Mouse (Mus musculus): ENCODE measurements around the gene Tshz2. TPM values are rescaled to one million over a fixed set of nuclear protein-coding genes. Genes with fewer than 3 reads are reported as not detected.

Tshz2 gene
- polyA plus RNA-seq, 1 experiment: 16.1 TPM

DNA sequence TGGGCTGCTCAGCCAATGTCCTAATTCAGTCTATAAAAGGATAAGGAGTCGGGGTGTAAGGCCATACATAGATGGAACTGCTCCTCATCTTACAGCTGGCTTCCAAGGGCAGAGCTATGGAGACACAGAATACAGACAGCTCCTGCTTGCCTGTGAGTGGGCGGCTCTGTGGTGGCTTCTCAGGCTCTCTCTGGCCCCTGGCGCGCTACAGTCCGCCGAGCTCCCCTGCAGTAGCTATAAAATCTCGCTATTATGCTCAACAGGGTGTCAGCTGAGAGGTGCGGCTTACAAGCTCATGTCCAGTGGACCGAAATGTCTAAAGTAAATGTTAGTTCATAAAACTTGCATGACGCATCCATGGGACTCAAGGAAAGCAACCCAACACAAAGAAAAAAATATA lies 108.2 kb downstream of the Tshz2 start:
- Histone ChIP-seq H3K27ac (ENCODE audit: insufficient read depth, low read length) (no peak overlapping the region), H3K4me3 (replicated peaks; ENCODE audit: insufficient read depth, low read depth, low read length) (no peak overlapping the region), H3K27me3 (ENCODE audit: control insufficient read depth, insufficient read depth, low read length) (no peaks in the 10 kb centered on the region), H3K4me1 (ENCODE audit: control insufficient read depth, insufficient read depth, low read length) (no peaks in the 10 kb centered on the region)
- TF ChIP-seq POLR2A (IDR thresholded peaks at IDR 0.05; ENCODE audit: borderline replicate concordance, insufficient read depth, low read length) (no peak), CTCF (IDR thresholded peaks at IDR 0.05; ENCODE audit: borderline replicate concordance, insufficient read depth, low read depth, low read length) (no peak)
- no peak for DNase-seq
- WGBS: 84% methylated on average over 10 of the region's 10 CpGs

DNA sequence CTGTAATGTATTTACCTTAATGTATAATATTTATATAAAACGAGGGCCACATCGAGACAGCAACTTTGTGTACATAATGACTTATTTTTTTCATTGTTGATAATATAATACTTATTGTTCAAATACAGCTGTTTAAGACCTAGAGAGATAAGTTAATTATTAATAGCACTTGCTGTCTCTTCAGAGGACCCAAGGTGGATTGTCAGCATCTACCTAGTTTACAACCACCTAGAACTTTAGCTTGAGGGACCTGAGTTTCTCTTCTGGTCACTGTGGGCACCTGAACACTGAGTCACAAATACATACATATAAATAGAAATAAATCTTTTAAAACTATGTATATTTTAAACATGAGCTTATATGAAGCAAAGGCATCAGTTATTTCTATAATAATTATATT lies 110.0 kb downstream of the Tshz2 start:
- H3K27me3 ChIP-seq (ENCODE audit: control insufficient read depth, insufficient read depth, low read length): no peaks in the 10 kb centered on the region
- WGBS: 89% methylated on average over 2 of the region's 2 CpGs

DNA sequence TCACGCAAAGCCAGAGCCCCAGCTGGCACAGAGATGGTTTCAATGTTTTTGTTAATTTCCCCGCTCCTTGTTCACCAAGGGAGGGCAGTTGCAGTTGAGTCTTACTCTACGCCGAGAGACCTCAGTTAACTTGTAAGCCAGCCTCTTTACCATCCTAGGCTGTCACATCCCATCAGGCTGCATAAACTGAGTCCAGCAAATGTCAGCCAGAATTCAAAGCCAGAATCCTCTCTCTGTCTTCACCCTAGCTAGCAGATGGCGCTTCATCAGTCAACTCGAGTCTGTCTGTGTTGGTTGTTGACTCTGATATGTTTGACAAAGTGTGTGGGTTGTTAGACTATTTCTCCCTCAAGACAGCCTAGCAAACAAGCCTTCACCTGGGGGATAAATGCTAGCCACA lies 110.5 kb downstream of the Tshz2 start:
- TF ChIP-seq POLR2A (IDR thresholded peaks at IDR 0.05; ENCODE audit: borderline replicate concordance, insufficient read depth, low read length) (no peak), CTCF (IDR thresholded peaks at IDR 0.05; ENCODE audit: borderline replicate concordance, insufficient read depth, low read depth, low read length) (no peak)
- no peak overlapping the region for H3K27ac ChIP-seq (ENCODE audit: insufficient read depth, low read length)
- no peak for DNase-seq
- H3K27me3 ChIP-seq (ENCODE audit: control insufficient read depth, insufficient read depth, low read length): no peaks in the 10 kb centered on the region
- 17% methylated on average over 6 of the region's 6 CpGs for WGBS
- no peak overlapping the region for H3K4me3 ChIP-seq (replicated peaks; ENCODE audit: insufficient read depth, low read depth, low read length)
- no peaks in the 10 kb centered on the region for H3K4me1 ChIP-seq (ENCODE audit: control insufficient read depth, insufficient read depth, low read length)

More for the DNA sequence above, 110.0 kb downstream of the Tshz2 start:
- H3K27ac ChIP-seq (ENCODE audit: insufficient read depth, low read length): no peak overlapping the region
- DNase-seq: no peak
- H3K4me3 ChIP-seq (replicated peaks; ENCODE audit: insufficient read depth, low read depth, low read length): no peak overlapping the region
- TF ChIP-seq CTCF (IDR thresholded peaks at IDR 0.05; ENCODE audit: borderline replicate concordance, insufficient read depth, low read depth, low read length) (no peak), POLR2A (IDR thresholded peaks at IDR 0.05; ENCODE audit: borderline replicate concordance, insufficient read depth, low read length) (no peak)
- H3K4me1 ChIP-seq (ENCODE audit: control insufficient read depth, insufficient read depth, low read length): no peaks in the 10 kb centered on the region

DNA sequence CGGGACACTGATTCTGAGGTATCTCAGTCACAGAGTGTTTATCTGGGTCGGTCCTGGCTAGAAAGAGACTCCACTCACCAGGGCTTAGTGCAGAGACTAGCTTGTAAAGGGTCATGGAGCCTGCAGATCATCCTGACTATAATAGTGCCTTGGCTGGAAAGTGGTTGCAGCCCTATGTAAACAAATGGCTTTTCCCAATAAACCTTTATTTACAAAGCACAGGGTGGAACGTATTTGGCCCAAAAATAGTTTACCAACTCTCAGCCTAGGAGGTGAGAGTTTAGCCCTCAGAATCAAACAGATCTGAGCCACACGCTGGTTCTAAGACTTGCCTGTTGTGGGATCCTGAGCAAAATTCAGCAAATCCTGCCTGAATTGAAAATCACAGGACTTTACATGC lies 111.1 kb downstream of the Tshz2 start:
- no peak for TF ChIP-seq CTCF (IDR thresholded peaks at IDR 0.05; ENCODE audit: borderline replicate concordance, insufficient read depth, low read depth, low read length)
- Histone ChIP-seq H3K4me1 (ENCODE audit: control insufficient read depth, insufficient read depth, low read length) (no peaks in the 10 kb centered on the region), H3K27me3 (ENCODE audit: control insufficient read depth, insufficient read depth, low read length) (no peaks in the 10 kb centered on the region), H3K27ac (ENCODE audit: insufficient read depth, low read length) (no peak overlapping the region), H3K4me3 (replicated peaks; ENCODE audit: insufficient read depth, low read depth, low read length) (no peak overlapping the region)
- 60% methylated on average over 4 of the region's 4 CpGs for WGBS
- no peak for DNase-seq

DNA sequence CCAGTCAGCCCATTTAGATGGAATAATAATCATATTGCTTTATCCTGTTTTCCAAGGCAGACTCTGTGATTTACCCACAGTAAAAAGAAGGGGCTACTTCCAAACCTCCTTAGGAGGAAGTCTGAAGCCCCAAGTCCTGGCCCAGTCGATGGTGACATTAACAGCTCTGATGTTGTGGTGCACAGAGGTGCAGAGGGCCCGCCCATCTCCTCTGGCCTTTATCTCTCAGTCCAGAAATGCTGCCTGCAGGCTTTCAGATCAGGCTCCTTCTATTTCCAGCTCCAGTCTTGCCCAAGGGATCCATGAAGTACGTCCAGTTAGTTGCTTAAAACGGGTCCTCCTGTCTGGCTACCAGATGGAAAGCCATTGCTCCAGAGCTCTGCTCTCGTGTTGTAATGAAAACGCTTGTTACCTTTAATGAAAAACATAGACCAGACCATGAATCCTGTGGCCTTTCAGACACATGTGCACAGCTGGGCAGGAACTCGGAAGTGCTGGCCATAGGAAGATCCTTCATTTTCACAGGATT lies 114.4 kb downstream of the Tshz2 start:
- H3K27ac ChIP-seq (ENCODE audit: insufficient read depth, low read length): no peak overlapping the region
- TF ChIP-seq POLR2A (IDR thresholded peaks at IDR 0.05; ENCODE audit: borderline replicate concordance, insufficient read depth, low read length) (no peak), CTCF (IDR thresholded peaks at IDR 0.05; ENCODE audit: borderline replicate concordance, insufficient read depth, low read depth, low read length) (no peak)
- H3K27me3 ChIP-seq (ENCODE audit: control insufficient read depth, insufficient read depth, low read length): no peaks in the 10 kb centered on the region
- WGBS: 93% methylated on average over 7 of the region's 7 CpGs
- no peaks in the 10 kb centered on the region; the same call in 1 of the 2 replicates for H3K4me1 ChIP-seq (ENCODE audit: control insufficient read depth, insufficient read depth, low read length)
- DNase-seq: no peak
- no peak overlapping the region for H3K4me3 ChIP-seq (replicated peaks; ENCODE audit: insufficient read depth, low read depth, low read length)

DNA sequence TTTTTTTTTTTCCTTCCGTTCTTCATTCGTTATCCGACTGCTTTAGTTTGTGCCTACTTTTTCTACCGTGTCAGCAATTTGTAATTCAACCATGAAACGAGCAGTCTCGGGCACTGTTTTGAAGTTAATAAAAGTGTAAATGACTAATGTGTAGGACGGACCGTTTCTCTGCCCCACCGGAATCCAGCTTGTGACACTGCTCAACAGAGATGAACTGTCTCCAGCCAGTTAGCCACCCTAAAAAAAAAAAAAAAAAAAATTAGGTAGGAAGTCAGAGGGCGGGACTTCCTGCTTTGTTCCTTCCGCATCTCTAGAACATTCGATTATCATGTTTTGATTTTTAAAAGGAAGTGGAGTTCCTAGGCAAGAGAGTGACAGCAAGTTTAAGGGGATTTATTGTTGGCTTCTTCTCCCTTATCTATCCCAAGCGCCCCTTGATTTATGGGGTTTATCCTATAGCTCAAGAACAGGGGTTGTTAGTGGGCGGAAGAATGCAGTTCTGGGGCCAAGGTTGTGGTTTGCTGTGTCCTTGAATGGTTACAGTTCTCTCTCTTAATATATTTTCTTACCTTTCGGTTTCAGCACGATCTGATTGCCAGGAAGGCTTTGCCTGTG lies 116.6 kb downstream of the Tshz2 start:
- WGBS: 79% methylated on average over 16 of the region's 16 CpGs
- Histone ChIP-seq H3K27ac (ENCODE audit: insufficient read depth, low read length) (no peak overlapping the region), H3K4me1 (ENCODE audit: control insufficient read depth, insufficient read depth, low read length) (no peaks in the 10 kb centered on the region; the same call in 1 of the 2 replicates), H3K4me3 (replicated peaks; ENCODE audit: insufficient read depth, low read depth, low read length) (no peak overlapping the region), H3K27me3 (ENCODE audit: control insufficient read depth, insufficient read depth, low read length) (no peaks in the 10 kb centered on the region)
- TF ChIP-seq POLR2A (IDR thresholded peaks at IDR 0.05; ENCODE audit: borderline replicate concordance, insufficient read depth, low read length) (no peak), CTCF (IDR thresholded peaks at IDR 0.05; ENCODE audit: borderline replicate concordance, insufficient read depth, low read depth, low read length) (no peak)
- no peak for DNase-seq

DNA sequence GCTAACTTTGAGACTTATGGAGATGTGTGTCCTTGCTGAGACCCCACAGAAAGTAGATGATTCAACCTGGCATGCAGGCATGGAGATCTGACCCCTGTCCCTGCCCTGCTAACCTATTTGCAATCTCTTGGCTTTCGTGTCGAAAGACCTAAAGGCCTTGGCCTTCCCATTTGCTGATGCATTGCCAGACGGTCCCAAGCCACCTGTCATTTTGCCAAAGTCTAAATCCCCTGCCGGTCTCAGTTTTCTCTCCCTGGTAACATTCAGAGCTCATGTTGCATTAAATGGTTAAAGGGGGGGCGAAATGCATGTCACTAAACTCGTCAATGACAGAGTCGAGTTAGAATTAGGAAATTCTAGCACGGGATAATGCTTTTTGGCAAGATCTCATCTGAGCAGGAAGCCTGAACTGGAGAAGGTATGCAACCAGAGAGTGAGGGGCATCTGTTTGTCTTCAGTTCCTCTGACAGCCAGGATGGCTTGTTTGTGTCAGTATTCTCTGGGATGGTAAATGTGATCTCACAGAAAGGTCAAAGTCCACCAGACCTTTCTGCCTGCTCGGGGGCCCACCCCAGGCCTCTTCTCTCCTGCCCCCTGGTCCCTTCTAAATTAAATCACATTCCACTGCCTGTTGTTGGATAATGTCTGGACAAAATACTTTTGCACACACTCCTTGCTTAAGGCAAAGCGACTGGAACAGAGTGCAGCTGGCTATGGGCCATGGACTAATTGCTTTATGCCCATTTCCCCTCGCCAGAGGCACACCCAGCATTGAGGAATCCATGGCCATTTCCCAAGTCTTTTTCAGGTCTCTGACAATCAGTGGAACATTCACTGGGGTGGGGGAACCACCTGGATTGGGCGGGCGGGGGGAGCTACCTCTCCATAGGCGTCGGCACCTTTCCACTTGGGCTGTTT lies 118.0 kb downstream of the Tshz2 start:
- WGBS: 25% methylated on average over 15 of the region's 15 CpGs
- no peak for TF ChIP-seq CTCF (IDR thresholded peaks at IDR 0.05; ENCODE audit: borderline replicate concordance, insufficient read depth, low read depth, low read length)
- TF ChIP-seq POLR2A (IDR thresholded peaks at IDR 0.05; ENCODE audit: borderline replicate concordance, insufficient read depth, low read length): no peak
- Histone ChIP-seq H3K4me1 (ENCODE audit: control insufficient read depth, insufficient read depth, low read length) (no peaks in the 10 kb centered on the region; the same call in none of the 2 replicates), H3K27me3 (ENCODE audit: control insufficient read depth, insufficient read depth, low read length) (no peaks in the 10 kb centered on the region), H3K4me3 (replicated peaks; ENCODE audit: insufficient read depth, low read depth, low read length) (no peak overlapping the region), H3K27ac (ENCODE audit: insufficient read depth, low read length) (no peak overlapping the region)
- no peak for DNase-seq
